Mouse (Mus musculus) lung, adult 2 months (tissue): ENCODE results near the gene Cbx4.

Experiments
- CTCF ChIP-seq: fragments of 200-500 bp; IDR thresholded peaks from 2 replicates; pipeline ENCODE4 v1.5.1; 2011; ENCODE audit warnings: mild to moderate bottlenecking, low read length, control low read depth; ENCODE audit not compliant: insufficient read depth
- POLR2A ChIP-seq: fragments of 200-500 bp; IDR thresholded peaks from 2 replicates; pipeline ENCODE4 v1.6.1; 2011; ENCODE audit warnings: low read depth, mild to moderate bottlenecking, control low read depth, low read length, borderline replicate concordance; ENCODE audit errors: extremely low read depth

- no peak for TF ChIP-seq CTCF
- TF ChIP-seq POLR2A: no peak
Observed at GRCm38 (mm10) chr11:119108573-119109263, 22.7 kb upstream of the Cbx4 start.
